Mouse (Mus musculus) spleen, adult 2 months (tissue): ENCODE data around the gene Krt80. TPM values are rescaled to one million over a fixed set of nuclear protein-coding genes. Genes with fewer than 3 reads are reported as not detected.

Source experiments
- DNase-seq, 2 experiments: peaks; one replicate each; pipeline versions ENCODE4 v3.0.0 to v3.0.0-alpha.2; 2012 to 2021; ENCODE audit warnings: low spot score in 2 of 2, low read depth in 1 of 2
- H3K27ac ChIP-seq: fragments of 200-500 bp; 2 replicates; pipeline ENCODE4 v1.5.1; 2012; ENCODE audit warnings: low read length, inconsistent platforms; ENCODE audit not compliant: insufficient read depth
- H3K27me3 ChIP-seq: fragments of 200-500 bp; 2 replicates; pipeline ENCODE4 v1.6.1; 2012; ENCODE audit warnings: mild to moderate bottlenecking, moderate library complexity, low read length, inconsistent platforms; ENCODE audit not compliant: control insufficient read depth, insufficient read depth
- H3K36me3 ChIP-seq: fragments of 200-500 bp; 2 replicates; pipeline ENCODE4 v1.6.1; 2012; ENCODE audit warnings: mild to moderate bottlenecking, low read length, inconsistent platforms; ENCODE audit not compliant: control insufficient read depth, insufficient read depth
- H3K4me1 ChIP-seq: fragments of 200-500 bp; 2 replicates; pipeline ENCODE4 v1.6.1; 2011; ENCODE audit warnings: inconsistent platforms; ENCODE audit not compliant: control insufficient read depth, insufficient read depth, insufficient read length
- H3K4me3 ChIP-seq: fragments of 200-500 bp; 2 replicates; pipeline ENCODE4 v1.5.1; 2011; ENCODE audit warnings: mild to moderate bottlenecking, inconsistent platforms; ENCODE audit not compliant: insufficient read depth, insufficient read length; ENCODE audit errors: extremely low read depth
- CTCF ChIP-seq: fragments of 200-500 bp; IDR thresholded peaks from 2 replicates; pipeline ENCODE4 v1.5.1; 2011; ENCODE audit warnings: mild to moderate bottlenecking, inconsistent platforms; ENCODE audit not compliant: insufficient read depth, insufficient read length, insufficient replicate concordance; ENCODE audit errors: extremely low read depth
- POLR2A ChIP-seq: fragments of 200-500 bp; IDR thresholded peaks from 2 replicates; pipeline ENCODE4 v1.6.1; 2011; ENCODE audit warnings: low read depth, low read length, inconsistent platforms
- WGBS: fragments of 180-500 bp; shearing (Covaris S2); methylation state at CpG from one replicate; pipeline ENCODE4 v1.1.7; 2018; 5-methylcytosine and 5-hydroxymethylcytosine counted together
- polyA plus RNA-seq: library from polyadenylated mRNA; depleted of rRNA; stranded (reverse); fragments of >200 nt; gene quantifications from 2 replicates; pipeline ENCODE4 v1.2.3, GENCODE M21; 2012

The Krt80 gene
- polyA plus RNA-seq, 1 experiment = 9.9 TPM

GRCm38 (mm10) chr15:101352706-101353465, 17.1 kb downstream of the Krt80 start:
- no peaks in the 10 kb centered on the region for H3K27me3 ChIP-seq
- no peak for DNase-seq
- TF ChIP-seq CTCF = no peak
- TF ChIP-seq POLR2A = no peak
- 86% methylated on average over 10 of the region's 10 CpGs for WGBS
- H3K4me3 ChIP-seq = no peak overlapping the region
- no peaks in the 10 kb centered on the region for H3K36me3 ChIP-seq
- no peak overlapping the region for H3K27ac ChIP-seq
- H3K4me1 ChIP-seq = no peaks in the 10 kb centered on the region

- H3K36me3 ChIP-seq = no peaks in the 10 kb centered on the region
- no peaks in the 10 kb centered on the region for H3K27me3 ChIP-seq
- H3K4me1 ChIP-seq = no peaks in the 10 kb centered on the region
- no peak overlapping the region for H3K4me3 ChIP-seq
- WGBS = 84% methylated on average over 13 of the region's 13 CpGs
- DNase-seq = no peak
- H3K27ac ChIP-seq = no peak overlapping the region
- TF ChIP-seq POLR2A = no peak
- no peak for TF ChIP-seq CTCF
Observed at GRCm38 (mm10) chr15:101352047-101352446, 17.9 kb downstream of the Krt80 start.

GRCm38 (mm10) chr15:101341797-101342515, 28.0 kb downstream of the Krt80 start:
- H3K27me3 ChIP-seq = no peaks in the 10 kb centered on the region
- no peak overlapping the region for H3K4me3 ChIP-seq
- H3K4me1 ChIP-seq = no peaks in the 10 kb centered on the region; the same call in 1 of the 2 replicates
- no peaks in the 10 kb centered on the region for H3K36me3 ChIP-seq
- H3K27ac ChIP-seq = no peak overlapping the region
- no peak for DNase-seq
- WGBS = 73% methylated on average over 5 of the region's 5 CpGs
- TF ChIP-seq CTCF (peak; percentile 19; the same call in 1 of the 2 replicates), POLR2A (no peak)

GRCm38 (mm10) chr15:101339537-101339936, 30.4 kb downstream of the Krt80 start:
- peak; percentile 46 to 73 for DNase-seq
- H3K4me3 ChIP-seq = no peak overlapping the region
- WGBS = 2% methylated on average over 2 of the region's 2 CpGs

GRCm38 (mm10) chr15:101338359-101338758, 31.6 kb downstream of the Krt80 start:
- Histone ChIP-seq H3K4me1 (no peaks in the 10 kb centered on the region; the same call in 1 of the 2 replicates), H3K4me3 (no peak overlapping the region), H3K27me3 (no peaks in the 10 kb centered on the region), H3K27ac (no peak overlapping the region), H3K36me3 (no peaks in the 10 kb centered on the region)
- TF ChIP-seq CTCF (no peak), POLR2A (no peak)
- WGBS = 93% methylated on average over 4 of the region's 4 CpGs
- no peak for DNase-seq

More at GRCm38 (mm10) chr15:101339537-101339936, 30.4 kb downstream of the Krt80 start:
- no peaks in the 10 kb centered on the region; the same call in 1 of the 2 replicates for H3K4me1 ChIP-seq
- no peak for TF ChIP-seq POLR2A
- TF ChIP-seq CTCF = peak; percentile 86; the same call in 1 of the 2 replicates
- H3K27me3 ChIP-seq = no peaks in the 10 kb centered on the region
- H3K27ac ChIP-seq = no peak overlapping the region
- H3K36me3 ChIP-seq = no peaks in the 10 kb centered on the region

GRCm38 (mm10) chr15:101336474-101337174, 33.3 kb downstream of the Krt80 start:
- DNase-seq = no peak
- no peaks in the 10 kb centered on the region; the same call in 1 of the 2 replicates for H3K4me1 ChIP-seq
- H3K36me3 ChIP-seq = no peaks in the 10 kb centered on the region
- H3K27ac ChIP-seq = no peak overlapping the region
- TF ChIP-seq CTCF = no peak
- no peak for TF ChIP-seq POLR2A
- no peak overlapping the region for H3K4me3 ChIP-seq
- WGBS = 15% methylated on average over 24 of the region's 24 CpGs
- no peaks in the 10 kb centered on the region for H3K27me3 ChIP-seq

GRCm38 (mm10) chr15:101333648-101334047, 36.3 kb downstream of the Krt80 start:
- Histone ChIP-seq H3K27ac (no peak overlapping the region), H3K4me3 (no peak overlapping the region), H3K4me1 (no peaks in the 10 kb centered on the region; the same call in 1 of the 2 replicates), H3K27me3 (no peaks in the 10 kb centered on the region), H3K36me3 (no peaks in the 10 kb centered on the region)
- no peak for DNase-seq
- WGBS = 13% methylated on average over 4 of the region's 4 CpGs
- TF ChIP-seq POLR2A = no peak
- TF ChIP-seq CTCF = no peak
